ENCODE assay signal across 8 mouse cellular contexts in genomic region chr10:75853452-75853851, GRCm38 (mm10). TPM values are rescaled to one million over a fixed set of nuclear protein-coding genes. Genes with fewer than 3 reads are reported as not detected.
A peak's percentile ranks its signal among the peaks of the same experiment; 100 is the strongest.
DNase-seq lines count a peak whose midpoint lies in the region; ATAC-seq and TF ChIP-seq lines count a peak whose summit lies in the region.

No protein-coding gene starts in this region.

- H3K4me3 ChIP-seq in kidney, embryonic 16.5 days (ENCODE audit: low read length) = no peak overlapping the region
- no peak overlapping the region for H3K4me3 ChIP-seq in intestine, postnatal 0 days (ENCODE audit: low read depth, low read length)
- no peak overlapping the region for H3K4me3 ChIP-seq in limb, embryonic 10.5 days
- no peak overlapping the region for H3K4me3 ChIP-seq in midbrain, embryonic 13.5 days (replicated peaks)

- H3K9me3 ChIP-seq in kidney, embryonic 16.5 days (ENCODE audit: low read length) = no peaks in the 10 kb centered on the region
- H3K9me3 ChIP-seq in intestine, postnatal 0 days (ENCODE audit: control insufficient read depth) = no peaks in the 10 kb centered on the region
- H3K9me3 ChIP-seq in limb, embryonic 10.5 days (replicated peaks) = no peaks in the 10 kb centered on the region
- no peaks in the 10 kb centered on the region for H3K9me3 ChIP-seq in midbrain, embryonic 13.5 days

- TF ChIP-seq CTCF in intestine, postnatal 0 days (IDR thresholded peaks at IDR 0.05; ENCODE audit: low read depth) = peak; percentile 84

- no peaks in the 10 kb centered on the region for H3K27me3 ChIP-seq in kidney, embryonic 16.5 days (ENCODE audit: insufficient read depth, low read length)
- H3K27me3 ChIP-seq in intestine, postnatal 0 days (replicated peaks; ENCODE audit: control insufficient read depth, insufficient read depth, low read length) = no peaks in the 10 kb centered on the region
- 0 out of 2 replicates have a peak, but pooled peaks cover 5% of the 10 kb centered on the region for H3K27me3 ChIP-seq in limb, embryonic 10.5 days (ENCODE audit: low read depth, poor library complexity, severe bottlenecking)
- no peaks in the 10 kb centered on the region for H3K27me3 ChIP-seq in midbrain, embryonic 13.5 days

- H3K4me2 ChIP-seq in kidney, embryonic 16.5 days (replicated peaks; ENCODE audit: low read depth, low read length) = no peak overlapping the region
- H3K4me2 ChIP-seq in intestine, postnatal 0 days (replicated peaks; ENCODE audit: low read depth) = no peak overlapping the region
- H3K4me2 ChIP-seq in midbrain, embryonic 13.5 days (replicated peaks) = no peak overlapping the region

- H3K9ac ChIP-seq in kidney, embryonic 16.5 days (replicated peaks; ENCODE audit: low read length) = no peak overlapping the region
- H3K9ac ChIP-seq in intestine, postnatal 0 days (ENCODE audit: low read depth, low read length) = no peak overlapping the region
- H3K9ac ChIP-seq in midbrain, embryonic 13.5 days (replicated peaks) = no peak overlapping the region

- peaks cover 19% of the 10 kb centered on the region for H3K4me1 ChIP-seq in kidney, embryonic 16.5 days (ENCODE audit: insufficient read depth, low read length)
- H3K4me1 ChIP-seq in intestine, postnatal 0 days (replicated peaks; ENCODE audit: control insufficient read depth, insufficient read depth, low read length) = no peaks in the 10 kb centered on the region
- peaks cover 19% of the 10 kb centered on the region for H3K4me1 ChIP-seq in limb, embryonic 10.5 days
- peaks cover 27% of the 10 kb centered on the region for H3K4me1 ChIP-seq in midbrain, embryonic 13.5 days (replicated peaks)

- H3K27ac ChIP-seq in kidney, embryonic 16.5 days (ENCODE audit: low read length) = no peak overlapping the region
- no peak overlapping the region for H3K27ac ChIP-seq in intestine, postnatal 0 days (ENCODE audit: low read depth, low read length)
- no peak overlapping the region for H3K27ac ChIP-seq in limb, embryonic 10.5 days
- H3K27ac ChIP-seq in midbrain, embryonic 13.5 days = no peak overlapping the region

- peaks cover 17% of the 10 kb centered on the region for H3K36me3 ChIP-seq in kidney, embryonic 16.5 days (ENCODE audit: insufficient read depth, low read length)
- peaks cover 7% of the 10 kb centered on the region; the same call in 1 of the 2 replicates for H3K36me3 ChIP-seq in intestine, postnatal 0 days (ENCODE audit: control insufficient read depth, insufficient read depth)
- peaks cover 27% of the 10 kb centered on the region for H3K36me3 ChIP-seq in limb, embryonic 10.5 days
- peaks cover 17% of the 10 kb centered on the region for H3K36me3 ChIP-seq in midbrain, embryonic 13.5 days

- 30% methylated on average over 10 of the region's 10 CpGs for WGBS in kidney, embryonic 16.5 days
- WGBS in intestine, postnatal 0 days = 27% methylated on average over 10 of the region's 10 CpGs
- WGBS in limb, embryonic 10.5 days = 41% methylated on average over 10 of the region's 10 CpGs
- WGBS in midbrain, embryonic 13.5 days = 18% methylated on average over 10 of the region's 10 CpGs

- peak; percentile 78 for DNase-seq in kidney, adult 11 months
- peak; percentile 88 to 92 for DNase-seq in cerebellum, postnatal 36 days
- peak; percentile 69 to 70 for DNase-seq in gastrocnemius, adult 8-10 months (ENCODE audit: low spot score in 2 of 2)
- peak; percentile 84 for DNase-seq in limb, embryonic 10.5 days (ENCODE audit: low spot score)
- DNase-seq in spleen, postnatal 10 days (ENCODE audit: low spot score in 2 of 2) = peak; percentile 78 to 90

- ATAC-seq in kidney, embryonic 16.5 days (ENCODE audit: low FRiP score, low TSS enrichment) = no peak; the same call in 1 of the 2 replicates
- ATAC-seq in intestine, postnatal 0 days = peak; percentile 72
- peak; percentile 49; the same call in 1 of the 2 replicates for ATAC-seq in midbrain, embryonic 13.5 days

RNA-seq across cellular contexts. Expression of gene Mif, which starts 6.6 kb away (rescaled TPM):
- polyA plus RNA-seq in kidney, embryonic 16.5 days (2015; fragmentation: Nextera tagmentation; extraction: Ambion mirVana) = 2,002 and 2,111 TPM in 2 replicates
- 100 to 1,000 TPM; 144 to 161 (median 157) TPM for total RNA-seq in gastrocnemius, adult 8-10 months (2022)
- 489 and 529 TPM in 2 replicates for polyA plus RNA-seq in intestine, postnatal 0 days (2015; fragmentation: Nextera tagmentation; extraction: Ambion mirVana)
- 3,225 and 4,131 TPM in 2 replicates for polyA plus RNA-seq in limb, embryonic 10.5 days (2016; fragmentation: Nextera tagmentation; extraction: Ambion mirVana)
- 1,337 and 1,364 TPM in 2 replicates for polyA plus RNA-seq in midbrain, embryonic 13.5 days (2015; fragmentation: Nextera tagmentation; extraction: Ambion mirVana)

RNA-seq across cellular contexts. Expression of gene Gstt2, which starts 16.2 kb away (rescaled TPM):
- polyA plus RNA-seq in kidney, embryonic 16.5 days (2015; fragmentation: Nextera tagmentation; extraction: Ambion mirVana) = 53.0 and 56.2 TPM in 2 replicates
- 1 to 10 TPM; 2.7 to 6.5 (median 3.8) TPM for total RNA-seq in gastrocnemius, adult 8-10 months (2022)
- 74.4 and 81.5 TPM in 2 replicates for polyA plus RNA-seq in intestine, postnatal 0 days (2015; fragmentation: Nextera tagmentation; extraction: Ambion mirVana)
- 4.9 and 6.5 TPM in 2 replicates for polyA plus RNA-seq in limb, embryonic 10.5 days (2016; fragmentation: Nextera tagmentation; extraction: Ambion mirVana)
- polyA plus RNA-seq in midbrain, embryonic 13.5 days (2015; fragmentation: Nextera tagmentation; extraction: Ambion mirVana) = 5.8 and 5.9 TPM in 2 replicates

RNA-seq across cellular contexts. Expression of gene Gstt4, which starts 31.1 kb away (rescaled TPM):
- polyA plus RNA-seq in kidney, embryonic 16.5 days (2015; fragmentation: Nextera tagmentation; extraction: Ambion mirVana) = not detected in 2 replicates
- total RNA-seq in gastrocnemius, adult 8-10 months (2022) = not detected
- polyA plus RNA-seq in intestine, postnatal 0 days (2015; fragmentation: Nextera tagmentation; extraction: Ambion mirVana) = not detected in 2 replicates
- polyA plus RNA-seq in limb, embryonic 10.5 days (2016; fragmentation: Nextera tagmentation; extraction: Ambion mirVana) = not detected in 2 replicates
- not detected in 2 replicates for polyA plus RNA-seq in midbrain, embryonic 13.5 days (2015; fragmentation: Nextera tagmentation; extraction: Ambion mirVana)

RNA-seq across cellular contexts. Expression of gene Derl3, which starts 39.8 kb away (rescaled TPM):
- 4.0 and 4.4 TPM in 2 replicates for polyA plus RNA-seq in kidney, embryonic 16.5 days (2015; fragmentation: Nextera tagmentation; extraction: Ambion mirVana)
- total RNA-seq in gastrocnemius, adult 8-10 months (2022) = 1 to 10 TPM in 1 of 4 experiments, not detected in 3; 1.1 TPM
- polyA plus RNA-seq in intestine, postnatal 0 days (2015; fragmentation: Nextera tagmentation; extraction: Ambion mirVana) = 2.8 and 3.7 TPM in 2 replicates
- polyA plus RNA-seq in limb, embryonic 10.5 days (2016; fragmentation: Nextera tagmentation; extraction: Ambion mirVana) = 3.1 and 3.8 TPM in 2 replicates
- polyA plus RNA-seq in midbrain, embryonic 13.5 days (2015; fragmentation: Nextera tagmentation; extraction: Ambion mirVana) = 1.9 and 2.1 TPM in 2 replicates

RNA-seq across cellular contexts. Expression of gene Gstt1, which starts 55.1 kb away (rescaled TPM):
- 16.5 and 19.7 TPM in 2 replicates for polyA plus RNA-seq in kidney, embryonic 16.5 days (2015; fragmentation: Nextera tagmentation; extraction: Ambion mirVana)
- total RNA-seq in gastrocnemius, adult 8-10 months (2022) = 1 to 10 TPM; 4.6 to 8.3 (median 4.8) TPM
- 11.6 and 14.4 TPM in 2 replicates for polyA plus RNA-seq in intestine, postnatal 0 days (2015; fragmentation: Nextera tagmentation; extraction: Ambion mirVana)
- polyA plus RNA-seq in limb, embryonic 10.5 days (2016; fragmentation: Nextera tagmentation; extraction: Ambion mirVana) = 1.7 and 3.8 TPM in 2 replicates
- 4.8 and 5.5 TPM in 2 replicates for polyA plus RNA-seq in midbrain, embryonic 13.5 days (2015; fragmentation: Nextera tagmentation; extraction: Ambion mirVana)
